Mouse (Mus musculus) brown adipose tissue, adult 24 weeks (tissue): ENCODE results near the gene Smg1. TPM values are rescaled to one million over a fixed set of nuclear protein-coding genes. Genes with fewer than 3 reads are reported as not detected.

Source experiments
- H3K27ac ChIP-seq: fragments of 200-500 bp; replicated peaks from 2 replicates; pipeline ENCODE4 v1.5.1; 2012; ENCODE audit warnings: low read depth, mild to moderate bottlenecking, low read length
- H3K4me1 ChIP-seq: fragments of 200-500 bp; 2 replicates; pipeline ENCODE4 v1.6.1; 2012; ENCODE audit warnings: low read length, mixed read lengths; ENCODE audit not compliant: control insufficient read depth, insufficient read depth, insufficient read length
- H3K4me3 ChIP-seq: fragments of 200-500 bp; 2 replicates; pipeline ENCODE4 v1.5.1; 2012; ENCODE audit warnings: low read depth, mild to moderate bottlenecking, low read length, moderate library complexity; ENCODE audit not compliant: insufficient read depth
- polyA plus RNA-seq: library from polyadenylated mRNA; stranded (reverse); fragments of >200 nt; gene quantifications from 2 replicates; pipeline ENCODE4 v1.2.4, GENCODE M21; 2012; ENCODE audit not compliant: missing spikeins, insufficient read depth, insufficient read length

The Smg1 gene
- polyA plus RNA-seq, 1 experiment, result 7.3 TPM

DNA sequence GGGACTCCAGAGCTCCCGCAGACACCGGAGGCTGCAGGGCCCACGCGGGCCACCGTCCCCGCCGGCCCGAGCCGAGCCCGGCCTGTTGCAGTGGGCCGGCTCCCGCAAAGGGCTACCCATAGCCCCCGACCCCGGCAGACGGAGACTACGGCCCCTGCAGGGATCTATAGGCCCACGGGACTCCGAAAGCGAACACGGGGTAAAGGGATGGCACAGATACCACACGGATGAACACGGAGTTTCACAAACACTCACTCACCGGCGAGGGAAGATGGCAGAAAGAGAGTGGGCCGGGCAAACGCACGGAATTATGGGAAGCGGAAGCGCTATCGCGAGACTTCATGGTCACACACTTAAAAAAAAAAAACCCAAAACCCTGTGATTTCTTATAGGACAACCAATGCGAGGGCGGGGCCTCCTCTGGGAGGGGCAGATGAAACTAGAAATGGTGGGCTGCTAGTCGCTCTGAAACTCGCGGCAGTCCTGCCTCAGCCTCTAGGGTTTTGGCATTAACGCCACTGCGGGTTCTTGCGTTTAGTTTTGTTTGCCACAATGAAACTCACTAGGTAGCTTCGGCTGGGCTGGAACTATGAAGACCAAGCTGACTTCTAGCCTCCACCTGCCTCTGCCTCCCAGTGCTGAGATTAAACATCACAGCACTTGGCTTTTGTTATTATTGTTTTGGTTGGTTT, 127.4 kb downstream of the Smg1 start, which contains the start of gene Rps15a:
Rps15a (minus strand) TSS at position 312 of the 692 bp plus-strand sequence.
- Histone ChIP-seq H3K4me3 (peak within 1 kb of the TSS; percentile 91), H3K27ac (peak within 1 kb of the TSS; percentile 69), H3K4me1 (peaks cover 13% of the 10 kb centered on the region; the same call in 1 of the 2 replicates)

DNA sequence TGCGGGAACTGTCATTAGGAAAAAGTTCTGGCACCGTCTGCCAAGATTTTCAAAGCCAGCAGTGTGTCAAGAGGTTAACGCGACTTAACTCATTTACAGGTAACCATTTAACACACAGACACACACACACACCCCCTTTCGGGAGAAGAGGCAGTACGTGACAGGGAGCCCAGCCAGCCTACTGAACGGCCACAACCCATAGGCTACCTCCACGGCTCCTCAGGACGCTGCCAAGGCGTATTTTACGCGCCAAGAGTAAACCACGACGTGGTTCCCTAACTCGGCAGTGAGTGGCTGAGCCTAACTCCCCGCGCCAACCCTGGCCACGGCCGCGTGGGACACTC, 128.0 kb downstream of the Smg1 start:
- Histone ChIP-seq H3K27ac (peak overlapping the region; percentile 44), H3K4me1 (peaks cover 13% of the 10 kb centered on the region; the same call in 1 of the 2 replicates), H3K4me3 (peak overlapping the region; percentile 91)

DNA sequence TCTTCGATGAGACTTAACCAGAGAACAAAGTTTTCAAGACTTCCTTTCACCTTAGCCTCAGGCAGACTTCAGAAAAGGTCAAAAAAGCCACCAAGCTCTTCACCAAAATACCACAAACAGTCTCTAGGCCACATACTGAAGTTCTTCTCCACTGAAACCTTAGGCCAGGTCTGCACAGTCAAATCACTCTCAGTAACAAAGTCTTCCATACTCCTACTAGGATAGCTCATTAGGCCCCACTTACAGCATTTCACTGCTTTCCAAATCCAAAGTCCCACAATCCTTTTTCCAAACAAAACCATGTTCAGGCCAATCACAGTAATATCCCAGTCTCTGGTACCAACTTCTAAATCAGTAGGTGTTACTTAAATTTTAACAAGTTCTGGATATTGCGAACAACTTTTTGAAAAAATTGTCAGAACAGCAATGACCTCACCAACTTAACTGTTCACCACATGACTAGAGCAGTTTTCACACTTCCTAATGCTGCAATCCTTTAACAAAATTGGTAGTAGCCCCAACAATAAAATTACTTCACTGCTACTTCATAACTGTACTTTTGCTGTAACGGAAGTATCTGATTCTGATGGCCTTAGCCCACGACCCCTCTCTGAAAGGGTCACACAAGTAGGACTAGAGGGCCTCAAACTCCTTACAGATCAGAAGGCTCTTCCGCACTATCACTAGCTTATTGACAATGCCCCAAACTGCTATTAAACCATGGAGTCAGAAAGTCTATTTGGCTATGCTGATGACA, 129.8 kb downstream of the Smg1 start:
- Histone ChIP-seq H3K4me1 (peaks cover 13% of the 10 kb centered on the region; the same call in 1 of the 2 replicates), H3K27ac (no peak overlapping the region), H3K4me3 (no peak overlapping the region)

DNA sequence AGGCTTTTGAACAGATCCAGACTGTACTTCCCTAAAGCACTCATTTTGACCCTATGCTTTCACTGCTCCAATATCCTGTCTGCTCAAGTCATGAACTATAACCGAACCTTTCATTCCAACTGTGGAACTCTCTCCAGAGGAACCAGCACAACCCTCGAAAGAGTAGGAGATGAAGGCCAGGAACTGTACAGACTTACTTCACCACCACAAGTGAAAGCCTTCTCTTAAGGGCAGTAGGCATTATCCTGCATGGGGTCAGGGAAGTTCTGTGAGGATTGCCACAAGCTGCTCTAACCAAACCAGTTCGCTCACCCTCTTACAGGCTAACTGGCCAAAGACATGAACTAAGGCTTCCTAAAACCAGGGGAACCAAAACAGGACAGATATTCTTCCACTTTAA, 132.3 kb downstream of the Smg1 start:
- Histone ChIP-seq H3K4me3 (no peak overlapping the region), H3K4me1 (peaks cover 13% of the 10 kb centered on the region; the same call in 1 of the 2 replicates), H3K27ac (no peak overlapping the region)

DNA sequence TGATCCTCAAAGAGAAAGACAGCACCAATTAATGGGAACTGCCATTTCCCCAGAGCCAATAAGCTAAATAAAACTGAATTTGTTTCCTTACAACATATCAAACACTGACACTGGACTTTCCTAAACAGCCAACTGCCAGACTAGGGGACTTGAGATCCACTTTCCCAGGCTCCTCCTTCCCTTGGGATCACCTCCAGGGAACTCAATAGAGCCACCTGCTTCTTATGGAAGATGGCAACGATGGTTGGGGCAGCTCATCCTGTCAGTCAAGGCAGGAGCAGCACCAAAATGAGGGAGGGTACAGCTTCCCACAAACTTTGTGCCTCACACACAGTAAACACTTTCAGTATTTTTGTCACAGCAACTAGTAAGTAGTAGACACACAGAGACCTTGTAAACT, 135.8 kb downstream of the Smg1 start:
- Histone ChIP-seq H3K4me1 (0 out of 2 replicates have a peak, but pooled peaks cover 4% of the 10 kb centered on the region), H3K4me3 (no peak overlapping the region), H3K27ac (no peak overlapping the region)

DNA sequence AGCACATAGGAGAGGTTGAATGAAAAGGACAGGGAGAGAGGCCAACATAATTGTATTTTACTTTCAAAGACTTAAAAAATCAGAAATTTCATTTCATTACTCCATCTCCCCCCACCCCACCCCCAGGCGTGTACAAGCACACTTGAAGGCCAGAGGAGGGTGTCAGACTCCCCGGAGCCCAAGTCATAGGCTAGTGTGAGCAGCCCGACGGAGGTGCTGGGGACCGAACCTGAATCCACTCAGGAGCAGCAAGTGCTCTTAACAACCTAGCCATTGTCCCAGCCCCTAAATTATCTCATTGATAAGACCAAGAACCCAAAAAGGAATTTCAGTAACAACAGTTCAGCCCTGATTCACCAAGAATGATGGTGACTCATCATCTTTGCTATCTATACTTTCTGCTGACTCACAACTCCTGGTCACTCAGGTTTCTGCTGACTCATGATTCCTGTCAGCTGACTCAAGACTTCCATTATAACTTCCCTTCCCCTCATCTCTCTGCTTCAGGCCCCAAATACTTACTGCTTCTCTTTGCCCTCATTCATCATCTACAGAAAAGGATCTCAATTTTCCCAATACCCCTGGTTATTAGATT, 138.9 kb downstream of the Smg1 start:
- no peak overlapping the region for H3K27ac ChIP-seq
- no peak overlapping the region for H3K4me3 ChIP-seq
- no peaks in the 10 kb centered on the region for H3K4me1 ChIP-seq

DNA sequence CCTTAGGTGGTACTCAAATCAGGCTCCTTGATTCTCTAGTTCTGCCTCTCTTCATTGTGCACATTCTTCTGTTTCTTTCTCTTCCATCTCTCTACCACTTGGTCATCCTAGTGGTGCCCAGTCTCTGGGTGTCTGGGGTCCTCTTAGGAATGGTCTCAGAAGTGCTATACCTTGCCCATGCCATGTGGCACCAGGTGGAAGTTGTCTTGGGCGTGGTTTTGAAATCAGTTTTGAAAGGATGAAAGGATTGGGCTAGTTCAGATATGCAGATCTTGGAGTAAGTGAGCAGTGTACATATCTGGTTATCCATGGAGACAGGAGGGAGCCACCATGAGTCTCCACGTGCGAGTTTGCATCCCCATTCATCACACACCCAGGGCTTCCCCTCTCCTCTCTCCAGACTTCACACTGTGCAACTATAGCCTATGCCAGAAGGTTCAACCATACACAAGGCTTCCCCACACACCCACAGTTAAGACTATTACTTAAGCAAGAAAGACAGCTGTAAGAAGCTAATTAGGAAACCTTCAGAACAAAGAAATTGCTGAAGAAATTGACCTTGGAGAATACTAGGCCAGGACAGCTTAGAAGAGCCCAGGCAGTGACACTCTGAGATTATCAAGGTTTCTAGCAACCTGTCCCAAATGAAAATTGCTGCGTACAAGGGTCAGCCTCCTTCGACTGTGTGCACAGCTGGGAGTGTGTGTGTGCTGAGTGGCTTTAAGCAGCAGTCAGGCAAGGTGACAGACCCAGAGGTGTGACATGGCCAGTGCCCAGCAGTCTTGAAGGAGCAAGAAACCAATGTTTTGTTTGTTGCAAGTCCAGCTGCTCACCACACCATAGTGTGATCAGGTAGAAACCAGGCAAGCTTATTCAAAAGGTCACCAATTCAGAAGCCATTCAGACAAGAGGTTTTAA, 139.7 kb downstream of the Smg1 start:
- no peak overlapping the region for H3K4me3 ChIP-seq
- no peak overlapping the region for H3K27ac ChIP-seq
- no peaks in the 10 kb centered on the region for H3K4me1 ChIP-seq

DNA sequence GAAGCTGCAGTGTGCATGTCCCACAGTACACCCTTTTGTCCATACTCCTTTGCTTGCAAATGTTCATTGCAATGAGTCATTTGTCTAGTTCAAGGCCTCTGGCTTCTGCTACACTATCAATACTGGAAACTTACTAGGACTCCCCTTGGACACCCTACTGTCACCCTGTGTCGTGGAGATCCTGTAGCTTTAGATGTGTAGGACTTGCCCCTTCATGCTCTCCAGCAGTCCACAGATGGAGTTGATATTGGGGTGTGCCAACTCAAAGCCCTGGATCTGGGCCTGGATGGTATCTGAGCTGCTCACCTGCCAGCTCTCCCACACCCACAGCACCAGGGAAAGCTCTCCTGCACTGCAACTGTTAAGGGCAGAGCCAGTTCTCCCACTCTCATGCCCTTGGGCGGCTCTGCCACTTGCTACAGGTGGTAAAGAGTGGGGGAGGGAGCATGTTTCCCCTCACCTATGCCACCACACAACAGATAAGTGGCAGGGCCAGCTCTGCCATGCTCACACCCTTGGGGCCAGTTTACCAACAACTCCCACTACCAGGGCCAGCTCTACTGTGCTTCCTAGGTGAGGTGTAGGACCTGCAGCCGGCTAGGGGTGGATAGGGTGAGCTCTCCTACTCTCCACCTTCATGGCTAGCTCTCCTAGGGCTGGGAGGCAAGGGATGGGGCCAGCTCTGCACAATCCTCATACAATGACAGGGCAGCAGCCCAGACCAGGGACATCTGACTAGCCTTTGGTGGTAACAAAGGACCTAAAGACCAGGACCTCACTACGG, 140.6 kb downstream of the Smg1 start:
- Histone ChIP-seq H3K4me3 (no peak overlapping the region), H3K27ac (no peak overlapping the region), H3K4me1 (no peaks in the 10 kb centered on the region)

DNA sequence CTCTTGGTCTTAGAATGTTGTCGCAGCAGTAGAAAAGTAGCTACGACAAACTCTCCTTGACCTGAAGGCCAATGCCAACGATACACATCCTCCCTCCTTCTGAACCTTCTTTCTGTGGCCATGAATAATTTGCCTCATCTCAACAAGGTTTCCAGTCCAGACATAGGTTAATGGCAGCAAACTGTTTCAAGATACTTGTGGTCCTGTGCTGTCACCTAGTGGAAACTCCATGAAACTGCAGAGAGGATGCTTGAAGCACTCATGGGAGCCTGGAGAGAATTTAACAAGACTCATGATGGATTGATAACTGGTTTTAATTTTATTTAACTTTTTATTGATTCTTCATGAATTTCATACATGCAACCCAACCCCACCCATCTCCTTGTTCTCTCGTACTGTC, 141.2 kb downstream of the Smg1 start:
- Histone ChIP-seq H3K4me1 (no peaks in the 10 kb centered on the region), H3K4me3 (no peak overlapping the region), H3K27ac (no peak overlapping the region)

DNA sequence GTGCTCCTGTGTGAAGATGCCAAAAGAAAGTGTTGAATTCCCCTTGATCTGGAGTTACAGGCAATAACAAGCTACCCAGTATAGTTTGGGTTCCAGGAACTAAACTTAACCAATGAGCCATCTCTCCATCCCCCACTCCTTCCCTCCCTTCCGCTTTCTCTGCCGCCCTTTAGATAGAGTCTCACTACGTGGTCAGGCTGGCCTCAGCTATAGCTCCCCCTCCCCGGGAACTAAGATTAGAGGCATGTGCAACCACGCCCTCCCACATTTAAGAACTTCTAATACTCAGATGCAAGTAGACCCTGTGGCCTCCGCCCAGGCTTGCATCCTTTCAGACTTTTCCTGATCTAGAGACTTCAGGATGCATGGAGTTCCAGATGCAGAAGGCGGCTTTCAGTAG, 145.9 kb downstream of the Smg1 start:
- no peak overlapping the region for H3K27ac ChIP-seq
- H3K4me1 ChIP-seq, result no peaks in the 10 kb centered on the region
- H3K4me3 ChIP-seq, result no peak overlapping the region

Other genes starting within 250 kb of the Smg1 start
- 331 and 680 TPM in 2 replicates for gene Rps15a, start 127.5 kb downstream of the Smg1 start, polyA plus RNA-seq
- gene Arl6ip1, start 114.0 kb downstream of the Smg1 start, polyA plus RNA-seq, result 88.7 and 100 TPM in 2 replicates
- gene Syt17, start 204.6 kb upstream of the Smg1 start, polyA plus RNA-seq, result not detected in 2 replicates
- 7.4 and 7.8 TPM in 2 replicates for gene Itpripl2, start 248.3 kb upstream of the Smg1 start, polyA plus RNA-seq